Mouse (Mus musculus) intestine, embryonic 14.5 days (tissue): ENCODE data around the gene Sirt7. TPM values are rescaled to one million over a fixed set of nuclear protein-coding genes. Genes with fewer than 3 reads are reported as not detected.
A peak's percentile ranks its signal among the peaks of the same experiment; 100 is the strongest.

Experiments
- ATAC-seq: fragments of 200-750 bp; cut with Nextera tagmentation; replicated peaks from 2 replicates; pipeline ENCODE4 v1.8.0; 2017; ENCODE audit warnings: low read depth, moderate number of reproducible peaks, moderate TSS enrichment, moderate library complexity; ENCODE audit not compliant: low FRiP score, low TSS enrichment
- DNase-seq: peaks from one replicate; pipeline ENCODE4 v3.0.0-alpha.2; 2018; ENCODE audit warnings: low spot score
- H3K27ac ChIP-seq: fragments of 300-500 bp; sonication (generic); 2 replicates; pipeline ENCODE4 v1.5.1; 2014; ENCODE audit warnings: low read depth, mild to moderate bottlenecking, control low read depth
- H3K27me3 ChIP-seq: fragments of 300-500 bp; sonication (generic); replicated peaks from 2 replicates; pipeline ENCODE4 v1.6.1; 2014; ENCODE audit warnings: low read length, control low read depth; ENCODE audit not compliant: control insufficient read depth, insufficient read depth
- H3K36me3 ChIP-seq: fragments of 300-500 bp; sonication (generic); 2 replicates; pipeline ENCODE4 v1.6.1; 2014; ENCODE audit warnings: low read length, control low read depth; ENCODE audit not compliant: control insufficient read depth, insufficient read depth
- H3K4me1 ChIP-seq: fragments of 300-500 bp; sonication (generic); replicated peaks from 2 replicates; pipeline ENCODE4 v1.6.1; 2014; ENCODE audit warnings: low read length, control low read depth, mixed read lengths; ENCODE audit not compliant: control insufficient read depth, insufficient read depth
- H3K4me2 ChIP-seq: fragments of 300-500 bp; sonication (generic); 2 replicates; pipeline ENCODE4 v1.6.1; 2014; ENCODE audit warnings: low read length
- H3K4me3 ChIP-seq: fragments of 300-500 bp; sonication (generic); 2 replicates; pipeline ENCODE4 v1.5.1; 2014; ENCODE audit warnings: low read depth, low read length, control low read depth, mixed read lengths
- H3K9ac ChIP-seq: fragments of 300-500 bp; sonication (generic); 2 replicates; pipeline ENCODE4 v1.6.1; 2014; ENCODE audit warnings: mild to moderate bottlenecking, low read length
- H3K9me3 ChIP-seq: fragments of 300-500 bp; sonication (generic); 2 replicates; pipeline ENCODE4 v1.6.1; 2016; ENCODE audit warnings: low read length, control low read depth; ENCODE audit not compliant: control insufficient read depth
- WGBS: fragments of 180-500 bp; shearing (Covaris S2); extraction: QIAGEN DNeasy Blood & Tissue Kit; methylation state at CpG from one replicate; pipeline ENCODE4 v1.1.7; 2014; 5-methylcytosine and 5-hydroxymethylcytosine counted together
- polyA plus RNA-seq: library from polyadenylated mRNA; unstranded; fragments of >200 nt; fragmentation: Nextera tagmentation; extraction: Ambion mirVana; gene quantifications from 2 replicates; pipeline ENCODE4 v1.2.1, GENCODE M21; 2014

Sirt7 gene
- polyA plus RNA-seq, 1 experiment from 2014 or later: 35.6 TPM

GRCm38 (mm10) chr11:120616617-120617294, 8.3 kb downstream of the Sirt7 start:
- Histone ChIP-seq H3K27me3 (no peaks in the 10 kb centered on the region), H3K4me3 (peak overlapping the region; percentile 75), H3K4me2 (peak overlapping the region; percentile 80), H3K9ac (peak overlapping the region; percentile 76), H3K9me3 (no peaks in the 10 kb centered on the region), H3K27ac (no peak overlapping the region), H3K36me3 (peaks cover 59% of the 10 kb centered on the region), H3K4me1 (peaks cover 8% of the 10 kb centered on the region)
- DNase-seq (no peak), ATAC-seq (no peak)
- 42% methylated on average over 4 of the region's 4 CpGs for WGBS

GRCm38 (mm10) chr11:120615606-120616203, 9.3 kb downstream of the Sirt7 start:
- DNase-seq (no peak), ATAC-seq (no peak)
- no peaks in the 10 kb centered on the region for H3K27me3 ChIP-seq
- H3K4me2 ChIP-seq: no peak overlapping the region
- H3K4me3 ChIP-seq: no peak overlapping the region
- no peaks in the 10 kb centered on the region for H3K9me3 ChIP-seq
- no peak overlapping the region for H3K27ac ChIP-seq
- H3K36me3 ChIP-seq: peaks cover 60% of the 10 kb centered on the region
- peaks cover 8% of the 10 kb centered on the region for H3K4me1 ChIP-seq
- H3K9ac ChIP-seq: no peak overlapping the region
- 86% methylated on average over 11 of the region's 11 CpGs for WGBS

GRCm38 (mm10) chr11:120615167-120615566, 9.9 kb downstream of the Sirt7 start:
- H3K27me3 ChIP-seq: no peaks in the 10 kb centered on the region
- no peak for ATAC-seq
- H3K4me1 ChIP-seq: peaks cover 8% of the 10 kb centered on the region
- H3K9ac ChIP-seq: no peak overlapping the region
- DNase-seq: no peak
- H3K27ac ChIP-seq: no peak overlapping the region
- no peaks in the 10 kb centered on the region for H3K9me3 ChIP-seq
- H3K4me3 ChIP-seq: no peak overlapping the region
- H3K36me3 ChIP-seq: peaks cover 60% of the 10 kb centered on the region
- 89% methylated on average over 6 of the region's 6 CpGs for WGBS
- no peak overlapping the region for H3K4me2 ChIP-seq

GRCm38 (mm10) chr11:120613976-120614375, 11.1 kb downstream of the Sirt7 start:
- no peaks in the 10 kb centered on the region for H3K27me3 ChIP-seq
- H3K4me1 ChIP-seq: peaks cover 10% of the 10 kb centered on the region
- H3K9ac ChIP-seq: no peak overlapping the region
- peaks cover 50% of the 10 kb centered on the region for H3K36me3 ChIP-seq
- H3K4me3 ChIP-seq: no peak overlapping the region
- DNase-seq (no peak), ATAC-seq (no peak)
- 94% methylated on average over 8 of the region's 8 CpGs for WGBS
- no peaks in the 10 kb centered on the region for H3K9me3 ChIP-seq
- H3K27ac ChIP-seq: no peak overlapping the region
- H3K4me2 ChIP-seq: no peak overlapping the region

- Histone ChIP-seq H3K9ac (no peak overlapping the region), H3K4me3 (no peak overlapping the region), H3K36me3 (peaks cover 47% of the 10 kb centered on the region), H3K27me3 (no peaks in the 10 kb centered on the region), H3K9me3 (no peaks in the 10 kb centered on the region), H3K4me2 (no peak overlapping the region), H3K27ac (no peak overlapping the region), H3K4me1 (peaks cover 15% of the 10 kb centered on the region)
- no peak for ATAC-seq
- DNase-seq: no peak
- WGBS: 94% methylated on average over 10 of the region's 10 CpGs
Observed at GRCm38 (mm10) chr11:120613481-120613972, 11.5 kb downstream of the Sirt7 start.

- ATAC-seq (no peak), DNase-seq (peak; percentile 87)
- H3K36me3 ChIP-seq: peaks cover 47% of the 10 kb centered on the region
- no peak overlapping the region for H3K27ac ChIP-seq
- WGBS: 44% methylated on average over 6 of the region's 6 CpGs
- no peaks in the 10 kb centered on the region for H3K9me3 ChIP-seq
- H3K4me2 ChIP-seq: no peak overlapping the region
- no peak overlapping the region for H3K4me3 ChIP-seq
- no peak overlapping the region for H3K9ac ChIP-seq
- no peaks in the 10 kb centered on the region for H3K27me3 ChIP-seq
- H3K4me1 ChIP-seq: peaks cover 22% of the 10 kb centered on the region
Observed at GRCm38 (mm10) chr11:120612763-120613162, 12.3 kb downstream of the Sirt7 start.

GRCm38 (mm10) chr11:120610477-120611046, 14.5 kb downstream of the Sirt7 start:
- peaks cover 56% of the 10 kb centered on the region for H3K36me3 ChIP-seq
- no peak overlapping the region for H3K9ac ChIP-seq
- H3K27me3 ChIP-seq: no peaks in the 10 kb centered on the region
- H3K9me3 ChIP-seq: no peaks in the 10 kb centered on the region
- no peak overlapping the region for H3K4me2 ChIP-seq
- H3K4me1 ChIP-seq: peaks cover 18% of the 10 kb centered on the region
- H3K4me3 ChIP-seq: no peak overlapping the region
- WGBS: 88% methylated on average over 9 of the region's 9 CpGs
- no peak overlapping the region for H3K27ac ChIP-seq
- DNase-seq (no peak), ATAC-seq (no peak)

GRCm38 (mm10) chr11:120609250-120609649, 15.8 kb downstream of the Sirt7 start:
- no peaks in the 10 kb centered on the region for H3K27me3 ChIP-seq
- peak overlapping the region; percentile 63; the same call in 1 of the 2 replicates for H3K4me2 ChIP-seq
- H3K27ac ChIP-seq: no peak overlapping the region
- ATAC-seq (peak; percentile 56; the same call in 1 of the 2 replicates), DNase-seq (peak; percentile 66)
- 46% methylated on average over 7 of the region's 8 CpGs for WGBS
- H3K9ac ChIP-seq: no peak overlapping the region
- no peaks in the 10 kb centered on the region for H3K9me3 ChIP-seq
- no peak overlapping the region for H3K4me3 ChIP-seq
- H3K4me1 ChIP-seq: peaks cover 18% of the 10 kb centered on the region
- peaks cover 58% of the 10 kb centered on the region for H3K36me3 ChIP-seq
